In the genomic region with DNA sequence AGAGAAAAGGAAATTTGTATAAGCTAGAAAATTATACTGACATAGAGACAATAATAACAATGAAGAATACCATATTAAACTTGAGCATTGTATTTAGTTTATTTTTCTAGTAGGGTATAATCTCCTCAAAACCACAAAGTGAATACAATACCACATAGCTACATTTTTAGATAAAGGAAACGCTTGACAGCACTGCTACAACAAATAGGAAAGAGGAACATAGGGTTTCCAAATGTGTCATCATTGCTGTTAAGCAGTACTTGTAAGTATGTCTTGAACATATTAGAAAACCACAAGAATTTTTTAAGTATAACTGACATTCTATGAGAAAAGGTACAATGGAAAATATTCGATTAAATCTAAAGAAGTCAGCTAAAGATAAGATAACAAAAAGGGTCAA, we compare ENCODE assay signal across 22 mouse cellular contexts.
A peak's percentile ranks its signal among the peaks of the same experiment; 100 is the strongest.
DNase-seq lines count a peak whose midpoint lies in the region; ATAC-seq lines count a peak whose summit lies in the region.
"Had no signal": no experiment of that assay in that cellular context is flagged by ENCODE, and none has a peak within 500 bp of the region (broad histone marks: within the 10 kb centered on the region; RNA-seq: fewer than 3 reads in every experiment).

No protein-coding gene starts in this region.

- no peaks in the 10 kb centered on the region for H3K4me1 ChIP-seq in hindbrain, embryonic 16.5 days (ENCODE audit: control insufficient read depth, insufficient read depth, low read depth, low read length)
- H3K4me1 ChIP-seq in forebrain, embryonic 15.5 days: no peaks in the 10 kb centered on the region
- H3K4me1 ChIP-seq: forebrain, embryonic 10.5 days; hindbrain, embryonic 13.5 days; limb, embryonic 13.5 days; midbrain, embryonic 15.5 days; neural tube, embryonic 12.5 days had no signal

- WGBS in hindbrain, embryonic 16.5 days: 87% methylated on average over 2 of the region's 2 CpGs
- WGBS in forebrain, embryonic 15.5 days: 87% methylated on average over 2 of the region's 2 CpGs

- ATAC-seq in common myeloid progenitor, adult 5-6 weeks (replicated peaks; ENCODE audit: low read depth, poor library complexity, severe bottlenecking): peak; percentile 99
- 0 out of 2 replicates have a peak, but pooled peaks have one; percentile 44 for ATAC-seq in megakaryocyte-erythroid progenitor cell, adult 5-6 weeks (replicated peaks; ENCODE audit: low FRiP score, low TSS enrichment, poor library complexity, severe bottlenecking)
- no peak for ATAC-seq in hindbrain, embryonic 16.5 days
- ATAC-seq in forebrain, embryonic 15.5 days (replicated peaks): no peak
- ATAC-seq: midbrain, embryonic 15.5 days had no signal

- H3K4me3 ChIP-seq in hindbrain, embryonic 16.5 days (ENCODE audit: low read length): no peak overlapping the region
- no peak overlapping the region for H3K4me3 ChIP-seq in forebrain, embryonic 15.5 days
- H3K4me3 ChIP-seq: forebrain, embryonic 10.5 days; hindbrain, embryonic 13.5 days; layer of hippocampus, adult 2 months; limb, embryonic 13.5 days; megakaryocyte, embryonic 14.5 days; midbrain, embryonic 15.5 days; neural tube, embryonic 12.5 days had no signal

- peak; percentile 1 for DNase-seq in kidney, adult 9 months
- no peak for DNase-seq in kidney, postnatal 25 days
- DNase-seq in A20 (ENCODE audit: low read depth, low spot score): peak; percentile 79
- DNase-seq in left cerebral cortex, postnatal 4 days: no peak
- DNase-seq: adrenal gland, postnatal 25 days; cerebellum, adult 9-11 months; gastrocnemius, postnatal 36 days; kidney, adult 2 months; kidney, postnatal 14 days had no signal

- H3K4me2 ChIP-seq in hindbrain, embryonic 16.5 days (ENCODE audit: low read length): no peak overlapping the region
- no peak overlapping the region for H3K4me2 ChIP-seq in forebrain, embryonic 15.5 days (replicated peaks)
- H3K4me2 ChIP-seq: hindbrain, embryonic 13.5 days; limb, embryonic 13.5 days; midbrain, embryonic 15.5 days; neural tube, embryonic 12.5 days had no signal

- intact Hi-C loops in left cerebral cortex, postnatal 4 days (cut with DNase I): no loop called here

- H3K36me3 ChIP-seq in hindbrain, embryonic 16.5 days (ENCODE audit: control insufficient read depth, insufficient read depth, low read length): no peaks in the 10 kb centered on the region
- H3K36me3 ChIP-seq in forebrain, embryonic 15.5 days: no peaks in the 10 kb centered on the region
- H3K36me3 ChIP-seq: forebrain, embryonic 10.5 days; G1E; hindbrain, embryonic 13.5 days; limb, embryonic 13.5 days; midbrain, embryonic 15.5 days; neural tube, embryonic 12.5 days had no signal

- H3K27ac ChIP-seq in hindbrain, embryonic 16.5 days (ENCODE audit: low read depth, low read length): no peak overlapping the region
- H3K27ac ChIP-seq in forebrain, embryonic 15.5 days (replicated peaks): no peak overlapping the region
- H3K27ac ChIP-seq: forebrain, embryonic 10.5 days; hindbrain, embryonic 13.5 days; layer of hippocampus, adult 2 months; limb, embryonic 13.5 days; liver, embryonic 14.5 days; midbrain, embryonic 15.5 days; neural tube, embryonic 12.5 days had no signal

- H3K9ac ChIP-seq in hindbrain, embryonic 16.5 days (ENCODE audit: low read depth, low read length): no peak overlapping the region
- H3K9ac ChIP-seq in forebrain, embryonic 15.5 days (replicated peaks): no peak overlapping the region
- H3K9ac ChIP-seq: hindbrain, embryonic 13.5 days; limb, embryonic 13.5 days; liver, embryonic 14.5 days; midbrain, embryonic 15.5 days; neural tube, embryonic 12.5 days had no signal

- no peaks in the 10 kb centered on the region for H3K9me3 ChIP-seq in hindbrain, embryonic 16.5 days (ENCODE audit: control insufficient read depth, low read length)
- no peaks in the 10 kb centered on the region for H3K9me3 ChIP-seq in forebrain, embryonic 15.5 days
- H3K9me3 ChIP-seq: forebrain, embryonic 10.5 days; G1E; hindbrain, embryonic 13.5 days; limb, embryonic 13.5 days; midbrain, embryonic 15.5 days; neural tube, embryonic 12.5 days had no signal

- H3K27me3 ChIP-seq in hindbrain, embryonic 16.5 days (replicated peaks; ENCODE audit: control insufficient read depth, insufficient read depth, low read length): no peaks in the 10 kb centered on the region
- no peaks in the 10 kb centered on the region for H3K27me3 ChIP-seq in forebrain, embryonic 15.5 days
- H3K27me3 ChIP-seq: hindbrain, embryonic 13.5 days; limb, embryonic 13.5 days; megakaryocyte, embryonic 14.5 days; midbrain, embryonic 15.5 days; neural tube, embryonic 12.5 days had no signal

Comparison
In these comparisons a context has a peak if more than half of its experiments do, and no peak if none do; other contexts are left out.
1. DNase-seq: peak in kidney, adult 9 months (single experiment) and A20 (single experiment); none in kidney, postnatal 25 days (0 of 2) and left cerebral cortex, postnatal 4 days (single experiment).
2. ATAC-seq: peak in common myeloid progenitor, adult 5-6 weeks (single experiment) and megakaryocyte-erythroid progenitor cell, adult 5-6 weeks (single experiment); none in hindbrain, embryonic 16.5 days (single experiment) and forebrain, embryonic 15.5 days (single experiment).